Mouse (Mus musculus): ENCODE results near the gene Hes3.

The Hes3 gene

DNA sequence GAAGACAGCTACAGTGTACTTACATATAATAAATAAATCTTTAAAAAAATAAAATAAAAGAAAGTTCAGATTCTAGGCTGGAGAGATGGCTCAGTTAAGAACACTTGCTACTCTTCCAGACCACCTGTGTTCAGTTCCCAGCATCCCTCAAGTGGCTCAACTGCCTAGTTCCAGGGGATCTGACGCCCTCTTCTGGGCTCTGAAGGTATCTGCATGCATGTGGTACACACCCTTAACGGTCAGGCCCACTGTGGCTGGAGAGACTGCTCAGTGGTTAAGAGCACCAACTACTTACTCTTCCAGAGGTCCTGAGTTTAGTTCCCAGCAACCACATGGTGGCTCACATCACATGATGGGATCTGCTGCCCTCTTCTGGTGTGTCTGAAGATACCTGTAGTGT lies 13.5 kb downstream of the Hes3 start:
- no peak for DNase-seq (ENCODE audit: low spot score)

DNA sequence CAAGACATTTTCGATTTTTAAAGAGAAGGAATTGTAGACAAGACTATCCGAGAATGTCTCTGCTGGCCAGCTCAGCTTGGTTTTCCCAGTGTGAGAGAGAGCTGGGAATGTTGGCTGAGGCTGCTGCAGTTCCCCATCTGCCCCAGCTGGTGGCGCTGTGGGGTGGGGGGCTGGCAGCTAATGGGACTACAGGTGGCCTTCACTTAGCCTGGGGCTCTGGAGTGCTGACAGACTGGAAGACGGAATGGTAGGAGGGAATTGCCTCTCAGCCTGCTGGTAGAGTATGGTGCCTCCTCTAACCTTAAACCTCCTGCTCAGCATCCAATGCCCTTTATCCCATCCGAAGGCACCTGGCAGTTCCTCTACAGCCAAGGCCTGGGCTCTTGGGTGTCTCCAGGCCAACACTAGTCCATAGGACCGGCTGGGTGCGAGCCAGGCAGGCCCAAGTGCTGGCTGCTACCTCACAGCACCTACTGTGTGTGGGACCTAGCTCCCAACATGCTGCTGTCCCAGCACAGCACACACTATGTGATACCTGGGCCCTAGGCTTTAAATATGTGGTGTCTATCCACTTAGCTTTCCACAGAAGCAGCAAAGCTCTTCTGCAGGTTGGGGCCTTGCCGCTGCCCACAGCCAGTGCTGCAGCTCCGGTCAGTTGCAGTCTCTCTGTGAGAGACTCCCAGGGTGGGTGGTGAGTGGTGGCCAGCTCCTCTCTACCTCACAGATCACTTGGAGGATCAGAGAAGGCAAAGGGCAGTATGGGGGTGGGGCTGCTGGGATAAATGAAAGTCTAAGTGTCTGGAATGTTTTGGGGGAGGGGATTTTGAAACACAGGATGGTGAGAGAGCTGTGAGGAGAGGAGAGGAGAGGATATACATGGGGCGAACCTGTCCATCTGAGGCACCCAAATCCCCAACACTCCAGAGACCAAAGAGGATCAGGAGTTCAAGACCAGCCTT lies 14.8 kb downstream of the Hes3 start:
- no peak for DNase-seq (ENCODE audit: low spot score)

DNA sequence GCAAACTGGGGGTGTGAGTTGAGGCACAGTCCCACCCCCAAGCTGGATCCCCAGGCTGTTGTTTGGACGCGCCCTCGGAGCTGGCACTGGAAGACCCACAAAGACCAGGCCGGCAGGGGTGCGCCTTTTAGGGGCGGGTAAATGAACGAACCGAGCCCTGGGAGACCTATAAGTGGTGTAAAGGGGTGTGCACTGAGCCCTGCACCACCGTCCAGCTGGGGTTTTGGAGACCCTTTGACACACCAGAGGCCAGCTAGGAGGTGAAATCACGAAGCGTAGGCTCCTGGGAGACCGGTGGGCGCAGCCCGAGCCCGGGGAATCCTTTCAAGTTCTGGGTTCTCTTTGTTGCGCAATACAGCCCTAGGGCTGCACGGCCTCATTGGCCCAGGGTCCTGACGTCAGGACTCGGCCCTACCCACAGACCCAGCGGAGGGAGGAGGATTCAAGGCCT lies 16.8 kb downstream of the Hes3 start:
- no peak for DNase-seq (ENCODE audit: low spot score)

DNA sequence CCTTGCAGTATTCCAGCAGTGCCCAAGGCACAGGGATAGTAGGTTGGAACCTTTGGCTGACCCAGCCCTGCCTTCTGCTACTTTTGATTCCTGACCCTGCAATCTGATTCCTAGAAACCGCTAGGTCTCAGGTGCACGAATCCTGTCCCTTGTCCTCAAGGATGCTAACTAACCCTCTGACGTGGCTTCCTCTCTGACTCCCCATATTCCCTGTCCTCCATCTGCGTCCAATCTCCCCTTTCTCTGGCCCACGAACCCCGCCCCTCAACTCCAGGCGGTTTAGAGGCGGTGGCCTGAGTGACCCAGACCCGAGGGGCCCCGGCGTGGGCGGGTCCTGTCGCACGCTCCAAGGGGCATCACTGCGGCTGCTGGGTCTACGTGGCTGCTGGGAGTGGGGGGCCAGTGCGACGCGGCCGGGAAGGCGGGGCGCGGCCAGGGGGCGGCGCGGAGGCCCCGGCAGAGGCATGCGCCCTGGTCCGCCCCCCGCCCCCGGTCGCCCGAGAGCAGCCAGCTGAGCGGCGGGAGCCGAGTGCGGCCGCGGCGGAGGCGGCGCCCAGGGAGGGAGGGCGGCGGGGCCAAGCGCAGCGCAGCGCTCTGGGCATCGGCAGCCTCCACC lies 17.7 kb downstream of the Hes3 start, which contains the start of gene Gpr153:
Gene Gpr153 (plus strand): TSS at position 612 of the 616 bp plus-strand sequence.
- DNase-seq (ENCODE audit: low spot score), result no peak

DNA sequence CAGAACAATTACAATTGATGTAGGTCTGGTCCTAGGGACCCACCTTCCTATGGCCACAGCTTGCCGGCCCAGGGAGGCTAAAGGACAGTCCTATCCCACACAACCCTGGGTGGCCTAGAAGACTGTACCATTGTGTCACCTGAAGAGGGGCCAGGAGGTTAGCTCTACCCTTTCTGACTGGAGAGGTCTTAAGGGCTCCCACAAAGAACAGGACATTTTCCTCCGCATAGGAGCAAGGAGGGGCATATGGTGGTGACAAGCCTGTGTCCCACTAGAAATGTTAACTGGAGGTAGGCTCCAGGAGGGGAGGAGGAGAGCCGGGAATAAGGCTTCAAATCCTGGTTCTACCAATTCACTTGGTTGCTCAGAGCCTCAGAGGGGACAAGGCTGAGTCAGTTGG lies 18.3 kb downstream of the Hes3 start:
- DNase-seq (ENCODE audit: low spot score), result no peak

DNA sequence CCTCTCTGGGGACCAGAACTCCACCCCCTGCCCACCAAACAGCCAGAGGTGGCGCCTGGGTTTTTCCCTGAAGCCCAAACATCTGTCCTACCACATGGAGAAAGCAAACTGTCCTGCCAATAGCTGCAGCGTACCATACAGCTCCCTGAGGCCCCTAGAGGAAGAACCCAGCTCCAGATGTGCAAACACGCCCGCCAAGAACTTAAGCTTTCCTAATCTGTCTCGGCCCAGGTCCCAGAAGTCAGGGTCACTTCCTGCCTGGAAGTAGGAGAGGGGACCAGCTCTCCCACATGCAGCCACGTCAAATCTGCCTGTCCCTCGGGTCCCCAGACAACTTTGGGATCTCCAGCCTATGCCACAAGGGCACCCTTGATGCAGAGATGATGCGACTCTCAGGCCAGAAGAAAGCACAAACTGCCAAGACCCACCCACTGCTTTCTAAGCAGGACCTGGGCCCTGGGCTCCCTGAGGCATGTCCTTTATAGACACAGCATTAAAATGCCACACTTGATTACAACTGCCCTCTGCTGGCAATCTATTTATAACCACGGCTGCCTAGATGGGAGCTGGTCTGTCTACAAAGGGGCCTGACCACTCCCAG lies 18.9 kb downstream of the Hes3 start:
- no peak for DNase-seq (ENCODE audit: low spot score)

DNA sequence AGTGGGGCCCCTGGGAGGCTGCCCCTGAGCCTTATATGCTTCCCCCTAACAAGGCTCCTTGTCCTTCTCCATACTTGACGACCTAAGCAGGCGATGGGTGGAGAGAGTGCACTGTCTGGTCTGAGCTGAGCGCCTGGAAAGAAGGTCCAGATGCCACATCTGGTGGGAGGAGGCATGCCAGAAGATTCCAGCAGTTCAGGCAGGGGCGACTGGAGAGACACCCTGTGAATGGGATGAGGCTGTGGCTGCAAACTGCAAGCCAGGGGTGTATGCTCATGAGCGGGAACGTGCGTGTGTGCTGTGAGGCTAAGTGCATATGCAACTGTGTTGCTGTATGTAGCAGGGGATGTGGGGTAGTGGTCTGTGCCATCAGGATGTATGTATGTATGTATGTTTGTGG lies 19.5 kb downstream of the Hes3 start:
- no peak for DNase-seq (ENCODE audit: low spot score)

DNA sequence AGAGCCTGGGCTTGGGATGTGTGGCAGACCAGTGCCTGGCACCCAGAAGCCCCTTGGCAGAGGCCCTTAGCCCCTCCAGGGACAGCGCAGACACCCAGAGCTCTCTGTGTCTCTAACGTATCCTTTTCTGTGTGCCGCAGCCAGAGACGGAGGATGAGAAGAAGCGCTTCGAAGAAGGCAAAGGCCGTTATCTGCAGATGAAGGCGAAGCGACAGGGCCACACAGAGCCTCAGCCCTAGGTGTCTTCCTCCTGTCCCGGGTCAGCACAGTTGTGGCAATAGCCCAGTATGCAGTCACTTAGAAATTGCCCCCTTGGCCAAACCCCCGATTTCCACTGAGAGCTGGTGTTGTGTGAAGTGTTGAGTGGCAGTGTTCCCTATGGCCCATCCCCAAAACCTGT lies 20.1 kb downstream of the Hes3 start:
- DNase-seq (ENCODE audit: low spot score), result no peak

DNA sequence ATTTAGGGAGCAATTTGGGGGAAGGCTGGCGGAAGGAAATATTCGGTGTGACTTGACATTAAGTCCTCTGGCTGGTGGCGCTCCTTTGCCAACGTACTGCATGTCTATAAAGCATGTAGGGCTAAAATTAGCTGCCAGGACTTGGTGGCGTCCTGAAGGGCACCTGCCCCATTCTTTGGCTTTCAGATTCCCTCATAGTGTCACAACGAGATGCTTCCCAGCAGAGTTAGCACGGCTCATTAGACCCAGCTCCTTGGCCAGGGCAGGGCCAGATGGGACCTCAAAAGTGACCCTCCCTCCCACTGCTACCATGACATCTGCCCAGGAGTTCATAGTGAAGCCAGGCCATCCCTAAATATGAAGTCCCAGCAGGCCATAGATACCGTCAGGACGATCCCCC lies 20.9 kb downstream of the Hes3 start:
- no peak for DNase-seq (ENCODE audit: low spot score)

DNA sequence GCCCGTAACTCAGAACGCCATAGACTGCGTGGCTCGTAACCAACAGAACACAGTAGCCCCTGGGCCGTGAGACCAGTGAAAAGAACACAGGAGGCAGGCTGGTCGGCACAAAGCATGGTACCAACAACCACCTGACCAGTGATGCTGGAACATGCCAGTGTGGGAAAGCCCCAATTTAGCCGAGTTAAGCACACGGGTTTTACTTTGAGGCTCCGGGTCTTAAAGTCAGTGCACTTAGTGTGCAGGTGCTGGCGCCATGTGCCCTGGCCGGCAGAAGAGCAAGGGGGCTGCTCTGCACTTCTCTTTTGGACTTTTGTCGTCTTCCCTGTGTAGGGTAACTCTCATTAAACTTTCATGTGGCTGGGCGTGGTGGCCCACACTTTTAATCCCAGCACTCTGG lies 21.5 kb downstream of the Hes3 start:
- DNase-seq (ENCODE audit: low spot score), result no peak

DNA sequence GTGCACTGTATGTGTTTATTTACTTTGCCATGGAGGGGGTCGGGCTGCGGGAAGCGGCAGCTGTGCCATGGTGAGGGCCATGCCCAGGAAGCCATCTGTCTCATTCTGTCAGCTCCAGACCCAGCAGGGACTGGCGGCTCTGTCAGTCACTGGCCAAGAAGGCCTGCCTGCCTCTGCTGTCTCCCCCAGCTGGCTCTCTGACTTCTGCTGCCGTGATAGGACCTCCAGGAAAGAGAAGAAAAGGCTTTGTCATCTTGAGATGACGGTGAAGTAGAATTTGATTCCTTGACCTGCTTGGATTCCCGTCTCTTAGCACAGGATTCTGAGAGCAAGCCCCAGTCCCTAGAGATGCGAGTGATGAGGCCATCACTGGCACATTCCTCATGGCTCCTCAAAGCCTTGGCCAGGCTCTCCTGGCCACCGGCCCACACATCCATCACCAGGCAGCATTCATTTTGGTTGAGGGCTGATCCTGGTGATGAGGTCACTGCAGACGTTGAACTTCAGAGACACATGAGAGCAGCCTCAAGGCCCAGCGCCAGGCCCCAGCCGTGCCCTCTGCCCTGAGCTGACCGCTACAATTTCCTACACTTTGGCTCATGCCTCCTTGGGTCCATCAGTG lies 23.6 kb downstream of the Hes3 start:
- no peak for DNase-seq (ENCODE audit: low spot score)

DNA sequence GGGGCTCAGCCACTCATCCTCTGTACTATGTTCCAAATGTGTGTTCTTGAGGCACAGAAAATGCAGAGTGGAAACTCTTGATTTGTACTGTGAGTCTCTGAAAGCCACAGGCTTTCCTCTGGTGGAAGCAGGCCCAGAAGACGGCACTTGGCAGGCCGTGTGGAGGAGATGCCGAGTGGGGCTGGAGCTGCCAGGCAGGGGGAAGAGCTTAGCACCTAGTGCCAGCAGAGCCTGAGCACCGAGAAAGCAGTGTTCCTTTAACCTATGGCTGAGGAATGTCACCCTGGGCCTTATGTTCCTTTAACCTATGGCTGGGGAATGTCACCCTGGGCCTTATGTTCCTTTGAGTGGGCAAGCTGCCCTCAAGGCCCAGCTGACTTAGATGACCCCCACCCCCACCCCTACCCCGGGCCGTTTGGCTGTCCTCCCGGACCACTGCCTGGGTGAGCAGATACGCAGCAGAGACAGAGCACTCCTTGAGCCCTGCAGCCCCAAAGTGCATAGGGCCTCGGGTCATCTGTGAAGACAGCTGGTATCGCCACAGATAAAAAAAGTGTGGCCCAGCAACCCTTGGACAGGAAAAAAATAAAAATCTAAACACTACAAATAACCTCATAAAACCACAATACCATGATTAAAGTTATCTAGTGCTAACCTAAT lies 25.1 kb downstream of the Hes3 start:
- DNase-seq (ENCODE audit: low spot score), result no peak

DNA sequence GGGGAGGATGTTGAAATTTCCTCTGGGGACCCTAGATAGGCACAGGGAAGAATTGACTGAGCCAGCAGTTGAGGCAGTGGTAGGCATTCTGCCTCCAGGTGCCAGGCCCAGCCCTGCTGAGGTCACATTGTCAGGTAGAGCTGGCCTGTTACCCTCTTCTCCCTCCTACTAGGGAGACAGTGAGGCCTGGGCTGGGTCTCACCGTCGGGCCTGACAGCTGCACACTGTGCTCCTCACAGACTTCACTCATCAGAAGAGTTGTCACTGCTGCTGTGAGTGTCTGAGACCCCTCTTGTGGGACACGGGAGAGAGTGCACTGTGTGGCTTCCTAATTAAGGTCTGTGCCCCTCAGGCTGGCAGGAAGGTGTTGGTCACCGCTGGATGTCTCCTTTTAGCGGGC lies 25.7 kb downstream of the Hes3 start:
- no peak for DNase-seq (ENCODE audit: low spot score)

DNA sequence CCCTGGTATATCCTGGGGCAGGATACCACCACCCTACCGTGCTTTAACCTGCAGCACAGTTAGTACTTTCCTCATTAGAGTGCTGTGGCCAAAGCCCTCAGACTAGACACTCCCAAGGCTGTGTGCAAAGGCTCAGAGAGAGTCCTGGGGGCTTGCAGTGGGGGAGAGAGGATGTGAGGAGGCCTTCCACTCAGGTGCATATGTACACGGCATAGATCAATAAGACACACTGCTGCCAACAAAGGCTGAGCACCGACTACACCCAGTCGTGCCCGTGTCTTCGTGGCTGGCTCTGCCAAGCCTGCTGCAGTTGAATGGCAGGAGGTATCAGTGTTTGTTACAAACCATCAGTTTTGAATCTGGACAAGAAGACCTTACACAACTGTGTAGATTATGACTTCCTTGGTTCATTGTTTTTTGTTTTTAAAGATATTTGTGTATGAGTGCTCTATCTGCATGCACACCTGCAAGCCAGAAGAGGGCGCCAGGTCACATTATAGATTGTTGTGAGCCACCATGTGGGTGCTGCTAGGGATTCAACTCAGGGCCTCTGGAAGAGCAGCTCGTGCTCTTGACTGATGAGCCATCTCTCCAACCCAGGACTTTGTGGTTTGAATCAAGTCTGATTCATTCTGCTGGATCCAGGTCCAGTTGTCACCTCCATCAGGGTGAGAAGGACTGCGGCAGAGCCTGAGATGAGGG lies 26.4 kb downstream of the Hes3 start:
- no peak for DNase-seq (ENCODE audit: low spot score)

DNA sequence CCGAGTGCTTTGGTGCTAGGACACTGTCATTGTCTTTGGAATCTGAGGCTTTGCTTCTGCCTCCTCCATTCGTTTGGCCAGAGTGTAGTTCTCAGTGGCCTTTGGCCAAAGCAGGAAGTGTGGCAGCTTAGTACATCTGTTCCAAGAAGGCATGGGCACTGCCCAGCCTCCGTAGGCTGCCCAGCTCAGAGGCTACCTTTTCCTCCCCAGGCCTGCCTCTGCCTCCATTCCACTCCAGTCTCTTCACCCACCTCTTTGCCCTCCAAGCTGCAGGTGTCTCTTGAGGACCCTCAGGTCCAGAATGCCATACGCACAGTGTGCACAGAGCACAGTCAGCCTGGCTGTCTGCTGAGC lies 27.3 kb downstream of the Hes3 start:
- DNase-seq (ENCODE audit: low spot score), result no peak

DNA sequence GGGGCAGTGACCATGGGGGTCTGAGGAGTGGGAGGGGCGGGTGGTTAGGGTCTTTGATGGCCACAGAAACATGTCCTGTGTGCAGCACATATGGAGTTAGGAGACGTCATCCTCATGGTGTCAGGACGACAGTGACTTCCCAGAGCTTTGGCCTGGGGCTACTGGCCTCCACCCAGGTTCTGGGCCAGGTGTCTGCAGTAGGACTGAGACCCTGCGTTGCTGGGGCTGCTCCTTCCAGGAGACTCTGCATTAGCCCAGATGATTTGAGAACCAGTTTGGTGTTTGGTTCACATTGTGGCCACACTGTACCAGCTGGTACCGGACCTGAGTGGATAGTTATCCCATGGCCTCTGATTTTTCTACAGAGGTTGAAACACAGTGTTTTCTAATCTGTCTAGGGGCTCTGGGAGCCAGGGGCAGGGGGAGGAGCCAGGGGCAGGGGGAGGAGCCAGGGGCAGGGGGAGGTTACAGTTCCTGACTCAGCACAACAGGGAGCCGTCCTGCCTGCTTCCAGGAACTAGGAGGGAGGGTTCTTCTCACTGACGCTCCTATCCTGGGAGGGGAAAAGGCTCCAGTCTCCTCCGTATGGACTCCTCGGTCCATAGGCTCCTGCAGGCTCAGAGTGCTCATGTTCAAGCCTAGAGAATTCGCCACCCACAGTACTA lies 27.8 kb downstream of the Hes3 start:
- DNase-seq (ENCODE audit: low spot score), result no peak

DNA sequence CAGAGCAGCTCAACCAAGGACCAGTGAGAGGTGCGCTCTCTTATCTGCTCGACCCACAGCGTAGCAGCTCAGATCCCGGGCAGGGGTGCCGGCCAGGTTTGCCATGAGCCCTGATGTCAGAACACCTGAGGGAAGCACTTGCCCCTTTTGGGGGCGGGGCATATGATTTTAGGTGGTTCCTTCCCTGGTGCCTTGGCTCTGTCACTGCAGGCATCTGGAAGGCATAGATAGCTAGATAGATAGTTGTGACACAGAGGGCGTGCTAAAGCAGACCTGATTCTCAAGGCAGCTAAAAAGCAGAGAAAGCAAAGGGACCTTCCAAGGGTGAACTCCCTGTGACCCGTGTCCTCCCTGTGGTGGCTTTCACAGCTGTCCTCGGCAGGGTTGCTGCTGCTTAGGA lies 28.4 kb downstream of the Hes3 start:
- no peak for DNase-seq (ENCODE audit: low spot score)

DNA sequence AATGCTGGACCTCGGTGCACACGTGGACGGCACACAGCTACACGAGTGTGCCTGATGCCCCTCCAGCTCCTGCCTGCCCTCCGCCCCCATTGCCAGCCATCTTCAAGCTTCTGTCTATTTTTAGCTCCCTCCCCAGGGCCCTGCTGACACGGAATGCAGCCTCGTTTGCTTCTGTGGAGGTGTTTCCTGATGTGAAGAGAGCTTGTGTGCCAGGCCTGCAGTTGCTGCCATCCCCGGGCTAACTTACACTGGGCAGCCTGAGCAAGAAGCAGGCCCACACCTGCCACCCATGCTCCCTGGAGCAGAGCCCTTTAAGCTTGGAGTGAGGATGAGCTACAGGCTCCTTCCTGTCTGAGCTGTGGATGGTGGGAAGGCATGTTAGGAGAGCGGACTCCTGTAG lies 29.3 kb downstream of the Hes3 start:
- no peak for DNase-seq (ENCODE audit: low spot score)

DNA sequence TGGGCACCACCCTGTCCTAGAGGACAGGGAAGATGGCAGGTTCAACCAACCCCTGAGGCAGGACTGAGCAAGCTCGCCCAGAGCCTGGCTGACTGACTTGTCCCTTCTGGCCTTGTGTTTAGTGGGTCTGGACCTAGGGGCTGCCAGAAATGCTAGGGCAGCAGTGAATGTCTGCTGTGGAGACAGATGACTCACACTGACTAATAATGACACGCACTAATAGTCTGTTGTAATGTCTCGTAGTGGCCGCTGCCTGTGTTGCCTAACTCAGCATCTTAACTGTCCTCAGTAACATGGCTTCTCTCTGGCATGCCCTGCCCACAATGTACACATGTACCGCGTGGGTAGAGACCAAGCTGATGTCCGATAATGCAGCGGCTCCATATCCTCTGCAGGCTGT lies 31.0 kb downstream of the Hes3 start:
- no peak for DNase-seq (ENCODE audit: low spot score)

DNA sequence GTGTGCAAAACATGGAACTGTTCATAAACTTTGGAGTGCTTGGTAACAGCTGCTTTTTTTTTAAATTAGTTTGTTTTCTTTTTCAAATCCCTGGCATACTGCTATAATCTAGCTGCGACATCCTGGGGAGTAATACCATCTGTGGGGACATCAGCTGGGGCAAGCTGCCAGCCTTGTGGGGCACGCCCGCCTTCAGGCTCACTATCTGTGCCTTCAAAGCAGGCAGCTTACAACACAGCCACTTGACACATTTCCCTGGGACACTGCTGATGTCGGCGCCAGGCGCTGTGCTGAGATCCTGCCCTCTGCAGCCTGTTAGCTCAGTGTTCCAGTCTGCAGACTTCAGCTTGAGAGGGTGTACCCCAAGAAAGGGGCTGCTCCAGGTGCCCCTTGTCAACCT lies 34.4 kb downstream of the Hes3 start:
- peak; percentile 43 for DNase-seq (ENCODE audit: low spot score)

DNA sequence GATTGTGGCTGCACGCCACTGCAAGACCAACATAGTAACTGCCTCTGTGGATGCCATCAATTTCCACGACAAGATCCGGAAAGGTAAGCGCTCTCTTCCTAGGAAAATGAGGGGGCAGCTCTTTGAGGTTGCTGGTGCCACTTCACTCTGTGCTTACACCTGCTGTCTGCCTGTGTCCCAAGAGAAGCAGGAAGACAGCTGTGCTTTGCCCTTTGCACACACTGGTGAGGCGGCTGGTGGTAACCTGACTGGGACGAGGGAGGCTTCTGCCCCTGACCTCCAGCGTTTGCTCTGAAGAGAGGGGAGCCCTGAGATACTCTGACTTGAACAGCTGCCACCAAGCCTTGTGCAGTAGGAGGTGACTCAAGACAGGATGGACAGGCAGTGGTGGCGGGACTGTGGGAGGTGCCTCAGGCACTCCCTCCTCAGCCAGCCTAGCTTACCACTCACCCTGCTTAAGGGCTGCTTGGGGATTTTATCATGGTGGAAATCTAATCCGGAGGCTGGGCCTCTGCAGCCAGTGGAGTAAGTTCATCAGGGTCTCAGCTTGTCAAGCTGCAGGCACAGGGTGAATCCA lies 38.2 kb downstream of the Hes3 start:
- no peak for DNase-seq (ENCODE audit: low spot score)
